Mouse (Mus musculus): ENCODE results near the gene Olfr384. TPM values are rescaled to one million over a fixed set of nuclear protein-coding genes. Genes with fewer than 3 reads are reported as not detected.
"Not testable (repeated sequence)": the region's sequence is repeated elsewhere in the genome, so short reads cannot be mapped to it uniquely, and the experiment has no call there.

The Olfr384 gene
- not detected in 2 replicates for polyA plus RNA-seq (2015; fragmentation: Nextera tagmentation; extraction: Ambion mirVana)

DNA sequence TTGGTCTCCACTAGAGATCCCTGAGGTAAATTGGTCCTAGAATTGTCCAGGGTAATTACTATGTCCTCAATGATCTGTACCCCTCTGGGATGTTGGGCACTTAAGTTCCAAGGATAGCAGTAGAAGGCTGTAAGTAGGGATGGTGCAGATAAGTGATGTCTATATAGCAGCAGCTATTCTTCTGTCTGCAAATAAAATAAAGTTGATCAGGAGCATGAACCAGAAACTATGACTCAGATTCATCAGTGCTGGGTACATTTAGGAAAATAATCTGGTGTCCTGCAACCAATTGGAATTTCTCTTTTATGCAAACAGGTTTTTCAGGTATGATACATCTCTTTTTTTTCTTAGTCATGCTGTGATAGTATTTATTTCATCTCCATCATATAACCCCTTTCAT, at the start of gene Olfr384:
Gene Olfr384, plus strand, starts transcription at position 301 of the 400 bp plus-strand sequence.
- no peaks in the 10 kb centered on the region for H3K36me3 ChIP-seq
- H3K9ac ChIP-seq (replicated peaks), result no peak within 1 kb of the TSS
- no peak within 1 kb of the TSS for H3K4me3 ChIP-seq
- H3K27ac ChIP-seq (replicated peaks), result no peak within 1 kb of the TSS
- no peaks in the 10 kb centered on the region for H3K4me1 ChIP-seq
- no peaks in the 10 kb centered on the region for H3K27me3 ChIP-seq
- no peak within 1 kb of the TSS for H3K4me2 ChIP-seq (replicated peaks)
- peaks cover 8% of the 10 kb centered on the region; the same call in 1 of the 2 replicates for H3K9me3 ChIP-seq
- ATAC-seq (replicated peaks), result no peak

DNA sequence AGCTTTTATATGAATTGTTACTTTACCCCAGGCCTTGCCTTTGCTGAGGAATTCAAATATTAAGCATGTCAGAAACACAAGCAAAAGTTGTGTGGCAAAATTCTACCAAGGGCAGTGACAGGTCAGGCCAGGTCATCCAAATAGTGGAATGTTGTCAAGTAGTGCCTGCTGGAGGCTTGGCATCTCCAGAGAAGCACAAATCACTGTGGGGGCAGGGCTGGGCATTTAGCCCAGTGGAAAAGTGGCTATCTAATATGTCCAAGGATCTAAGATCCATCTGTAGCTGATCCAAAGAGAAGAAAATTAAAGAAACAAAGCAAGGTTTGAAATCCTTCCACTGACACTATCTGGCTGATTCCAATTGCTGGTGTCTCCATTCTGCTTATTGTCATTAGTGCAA, 18.5 kb upstream of the Olfr384 start:
- H3K27me3 ChIP-seq, result no peaks in the 10 kb centered on the region
- no peaks in the 10 kb centered on the region for H3K36me3 ChIP-seq
- H3K4me1 ChIP-seq, result no peaks in the 10 kb centered on the region
- H3K27ac ChIP-seq (replicated peaks), result no peak overlapping the region
- no peak overlapping the region for H3K4me2 ChIP-seq (replicated peaks)
- peaks cover 9% of the 10 kb centered on the region; the same call in 1 of the 2 replicates for H3K9me3 ChIP-seq
- H3K4me3 ChIP-seq, result no peak overlapping the region
- no peak for ATAC-seq (replicated peaks)
- no peak overlapping the region for H3K9ac ChIP-seq (replicated peaks)

DNA sequence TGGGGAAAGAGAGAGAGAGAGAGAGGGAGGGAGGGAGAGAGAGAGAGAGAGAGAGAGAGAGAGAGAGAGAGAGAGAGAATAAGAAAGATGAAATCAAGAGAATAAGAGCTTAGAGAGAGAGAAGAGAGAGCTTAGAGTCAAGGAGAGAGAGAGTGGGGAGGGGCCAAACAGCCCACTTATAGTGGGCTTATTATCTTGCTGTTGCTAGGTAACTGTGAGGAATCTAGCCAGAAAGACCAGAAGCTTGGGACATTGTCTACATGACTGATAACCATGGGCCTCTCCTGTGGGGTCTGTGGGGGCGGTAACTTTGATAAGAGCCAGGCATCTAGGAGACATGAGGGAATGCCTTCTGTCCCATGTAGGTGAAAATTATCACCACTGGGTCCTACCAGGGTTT, 15.2 kb upstream of the Olfr384 start:
- not testable (repeated sequence) for H3K4me3 ChIP-seq; H3K4me1 ChIP-seq; ATAC-seq (replicated peaks); H3K27ac ChIP-seq (replicated peaks); H3K27me3 ChIP-seq; H3K9ac ChIP-seq (replicated peaks); H3K4me2 ChIP-seq (replicated peaks); H3K9me3 ChIP-seq; H3K36me3 ChIP-seq
- WGBS, result 66% methylated on average over 1 of the region's 1 CpGs

GRCm38 (mm10) chr11:73592908-73593307, 5.5 kb upstream of the Olfr384 start, which contains the start of gene Olfr385:
Gene Olfr385 (minus strand): TSS chr11:73593008.
- H3K4me1 ChIP-seq, result no peaks in the 10 kb centered on the region
- no peaks in the 10 kb centered on the region for H3K36me3 ChIP-seq
- no peak within 1 kb of the TSS for H3K4me3 ChIP-seq
- no peak within 1 kb of the TSS for H3K27ac ChIP-seq (replicated peaks)
- H3K27me3 ChIP-seq, result no peaks in the 10 kb centered on the region
- H3K9me3 ChIP-seq, result 0 out of 2 replicates have a peak, but pooled peaks cover 10% of the 10 kb centered on the region
- no peak within 1 kb of the TSS for H3K9ac ChIP-seq (replicated peaks)
- H3K4me2 ChIP-seq (replicated peaks), result no peak within 1 kb of the TSS
- ATAC-seq (replicated peaks), result no peak

Other genes with a start within 250 kb of the Olfr384 start
- not detected in 2 replicates for gene Olfr20, start 247.8 kb upstream of the Olfr384 start, polyA plus RNA-seq (2015; fragmentation: Nextera tagmentation; extraction: Ambion mirVana)
- not detected in 2 replicates for gene Olfr376, start 227.3 kb upstream of the Olfr384 start, polyA plus RNA-seq (2015; fragmentation: Nextera tagmentation; extraction: Ambion mirVana)
- gene Olfr1, start 199.0 kb upstream of the Olfr384 start, polyA plus RNA-seq (2015; fragmentation: Nextera tagmentation; extraction: Ambion mirVana), result not detected in 2 replicates
- gene Olfr378, start 170.1 kb upstream of the Olfr384 start, polyA plus RNA-seq (2015; fragmentation: Nextera tagmentation; extraction: Ambion mirVana), result not detected in 2 replicates
- not detected in 2 replicates for gene Olfr380, start 141.1 kb upstream of the Olfr384 start, polyA plus RNA-seq (2015; fragmentation: Nextera tagmentation; extraction: Ambion mirVana)
- gene Olfr381, start 107.0 kb upstream of the Olfr384 start, polyA plus RNA-seq (2015; fragmentation: Nextera tagmentation; extraction: Ambion mirVana), result not detected in 2 replicates
- gene Olfr382, start 81.4 kb upstream of the Olfr384 start, polyA plus RNA-seq (2015; fragmentation: Nextera tagmentation; extraction: Ambion mirVana), result not detected in 2 replicates
- gene Olfr385, start 5.6 kb upstream of the Olfr384 start, polyA plus RNA-seq (2015; fragmentation: Nextera tagmentation; extraction: Ambion mirVana), result not detected in 2 replicates
- not detected in 2 replicates for gene Zfp735, start 90.2 kb downstream of the Olfr384 start, polyA plus RNA-seq (2015; fragmentation: Nextera tagmentation; extraction: Ambion mirVana)
- not detected in 2 replicates for gene Olfr389, start 182.1 kb downstream of the Olfr384 start, polyA plus RNA-seq (2015; fragmentation: Nextera tagmentation; extraction: Ambion mirVana)
- gene Olfr390, start 184.4 kb downstream of the Olfr384 start, polyA plus RNA-seq (2015; fragmentation: Nextera tagmentation; extraction: Ambion mirVana), result not detected in 2 replicates
- not detected in 2 replicates for gene Olfr391-ps, start 204.5 kb downstream of the Olfr384 start, polyA plus RNA-seq (2015; fragmentation: Nextera tagmentation; extraction: Ambion mirVana)
- gene Olfr392, start 218.5 kb downstream of the Olfr384 start, polyA plus RNA-seq (2015; fragmentation: Nextera tagmentation; extraction: Ambion mirVana), result not detected in 2 replicates